Mouse (Mus musculus): ENCODE measurements around the gene Dpagt1. TPM values are rescaled to one million over a fixed set of nuclear protein-coding genes. Genes with fewer than 3 reads are reported as not detected.

The Dpagt1 gene
- polyA plus RNA-seq, 1 experiment = 0.15 TPM

DNA sequence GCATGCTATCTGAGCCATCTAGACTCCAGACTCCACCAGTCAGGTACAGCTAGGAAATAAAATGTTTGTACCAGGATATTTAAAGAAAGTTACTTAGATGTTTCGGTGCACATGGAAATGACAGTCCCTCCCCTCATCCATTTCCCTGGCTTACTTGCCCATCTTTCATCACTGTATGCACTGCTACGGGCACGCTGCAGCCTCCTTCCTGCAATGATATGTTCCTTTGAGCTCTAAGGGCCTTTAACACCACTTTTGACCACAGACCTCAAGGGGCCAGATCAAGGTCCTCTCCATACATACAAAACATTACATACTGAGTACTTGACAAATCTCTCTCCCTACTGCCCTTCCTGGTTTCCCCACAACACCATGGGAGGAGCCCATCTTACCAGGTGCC is 11.1 kb downstream of the Dpagt1 start:
- peaks cover 96% of the 10 kb centered on the region for H3K36me3 ChIP-seq (ENCODE audit: control insufficient read depth)
- TF ChIP-seq GATA1 (IDR thresholded peaks at IDR 0.05; ENCODE audit: low read length) (no peak), TAL1 (IDR thresholded peaks at IDR 0.05; ENCODE audit: low read length) (no peak)
- H3K4me1 ChIP-seq (ENCODE audit: control insufficient read depth) = peaks cover 51% of the 10 kb centered on the region
- peaks cover 3% of the 10 kb centered on the region for H3K9me3 ChIP-seq (ENCODE audit: control insufficient read depth, low read length)
- no peaks in the 10 kb centered on the region for H3K27me3 ChIP-seq (ENCODE audit: control insufficient read depth)
- peak overlapping the region; percentile 70 for H3K4me3 ChIP-seq (replicated peaks)

DNA sequence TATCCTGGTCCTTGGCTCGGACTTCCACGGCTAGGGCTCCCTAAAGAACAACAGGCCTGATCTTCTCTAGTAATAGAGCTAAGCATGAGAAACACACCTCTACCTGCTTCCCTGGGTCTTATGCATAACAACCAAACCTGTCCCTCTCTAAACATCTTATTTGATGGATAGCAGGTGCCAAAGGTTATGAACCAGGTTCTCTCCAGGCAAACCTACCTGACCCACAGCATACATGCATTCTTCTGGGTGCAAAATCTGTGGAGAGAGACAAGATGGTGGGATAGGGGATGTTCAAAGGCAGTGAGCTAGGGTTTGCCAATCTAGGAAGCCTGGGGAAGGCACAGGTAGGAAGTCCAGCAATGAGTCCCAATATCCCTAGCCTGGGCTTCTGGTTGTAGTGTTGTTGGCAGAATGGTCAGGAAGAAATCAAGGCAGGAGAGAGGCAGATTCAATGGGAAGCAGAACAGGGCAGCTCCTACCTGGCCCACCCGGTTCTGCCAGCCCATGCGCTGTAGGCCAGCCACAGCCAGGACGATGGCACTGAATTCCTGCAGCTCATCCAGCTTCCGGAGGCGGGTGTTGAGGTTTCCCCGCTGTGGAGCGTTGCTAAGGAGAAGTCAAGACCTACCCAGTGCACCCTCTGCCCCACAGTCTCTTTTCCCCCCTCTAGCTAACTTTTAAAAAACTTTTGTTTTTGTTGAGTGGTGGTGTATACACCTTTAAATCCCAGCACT is 11.8 kb downstream of the Dpagt1 start:
- H3K36me3 ChIP-seq (ENCODE audit: control insufficient read depth) = peaks cover 96% of the 10 kb centered on the region
- H3K4me3 ChIP-seq (replicated peaks) = peak overlapping the region; percentile 70
- peaks cover 3% of the 10 kb centered on the region for H3K9me3 ChIP-seq (ENCODE audit: control insufficient read depth, low read length)
- peaks cover 51% of the 10 kb centered on the region for H3K4me1 ChIP-seq (ENCODE audit: control insufficient read depth)
- TF ChIP-seq TAL1 (IDR thresholded peaks at IDR 0.05; ENCODE audit: low read length) (no peak), GATA1 (IDR thresholded peaks at IDR 0.05; ENCODE audit: low read length) (no peak)
- H3K27me3 ChIP-seq (ENCODE audit: control insufficient read depth) = no peaks in the 10 kb centered on the region

DNA sequence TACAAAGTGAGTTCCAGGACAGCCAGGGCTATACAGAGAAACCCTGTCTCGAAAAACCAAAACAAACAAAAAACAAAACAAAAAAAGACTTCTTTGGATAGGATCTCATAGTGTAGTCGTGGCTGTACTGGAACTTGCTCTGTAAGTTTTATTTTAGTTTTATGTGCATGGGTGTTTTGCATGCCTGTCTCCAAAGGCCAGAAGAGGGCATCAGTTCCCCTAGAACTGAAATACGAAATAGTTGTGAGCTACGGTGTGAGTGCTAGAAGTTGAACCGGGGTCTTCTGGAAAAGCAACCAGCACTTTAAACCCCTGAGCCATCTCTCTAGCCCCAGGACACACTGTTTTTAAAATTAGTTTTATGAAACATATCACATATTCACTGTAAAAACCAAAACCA is 12.8 kb downstream of the Dpagt1 start:
- Histone ChIP-seq H3K4me1 (ENCODE audit: control insufficient read depth) (peaks cover 47% of the 10 kb centered on the region), H3K4me3 (replicated peaks) (peak overlapping the region; percentile 70), H3K9me3 (ENCODE audit: control insufficient read depth, low read length) (peaks cover 3% of the 10 kb centered on the region), H3K27me3 (ENCODE audit: control insufficient read depth) (no peaks in the 10 kb centered on the region), H3K36me3 (ENCODE audit: control insufficient read depth) (peaks cover 92% of the 10 kb centered on the region)
- TF ChIP-seq GATA1 (IDR thresholded peaks at IDR 0.05; ENCODE audit: low read length) (no peak), TAL1 (IDR thresholded peaks at IDR 0.05; ENCODE audit: low read length) (no peak)

DNA sequence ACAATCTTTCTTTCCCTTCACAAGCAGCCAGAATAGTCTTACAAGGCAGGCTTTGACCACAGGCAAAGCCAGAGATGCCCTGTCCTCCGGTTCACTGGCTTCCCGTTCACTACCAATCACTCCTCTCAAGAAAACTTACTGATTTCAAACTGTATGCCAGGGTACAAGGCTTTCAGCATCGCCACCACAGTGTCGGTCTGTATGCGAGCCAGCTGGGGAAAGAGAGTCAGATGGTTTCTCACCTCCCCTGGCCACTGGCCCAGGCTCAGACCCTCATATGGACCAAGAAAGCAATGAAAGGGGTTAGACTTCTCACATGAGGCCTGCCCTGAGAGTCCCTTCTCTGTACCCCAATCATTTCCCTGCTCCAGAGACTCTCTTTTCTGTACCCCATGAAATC is 15.7 kb downstream of the Dpagt1 start:
- H3K4me1 ChIP-seq (ENCODE audit: control insufficient read depth) = peaks cover 61% of the 10 kb centered on the region
- H3K36me3 ChIP-seq (ENCODE audit: control insufficient read depth) = peaks cover 86% of the 10 kb centered on the region
- TF ChIP-seq TAL1 (IDR thresholded peaks at IDR 0.05; ENCODE audit: low read length) = no peak

DNA sequence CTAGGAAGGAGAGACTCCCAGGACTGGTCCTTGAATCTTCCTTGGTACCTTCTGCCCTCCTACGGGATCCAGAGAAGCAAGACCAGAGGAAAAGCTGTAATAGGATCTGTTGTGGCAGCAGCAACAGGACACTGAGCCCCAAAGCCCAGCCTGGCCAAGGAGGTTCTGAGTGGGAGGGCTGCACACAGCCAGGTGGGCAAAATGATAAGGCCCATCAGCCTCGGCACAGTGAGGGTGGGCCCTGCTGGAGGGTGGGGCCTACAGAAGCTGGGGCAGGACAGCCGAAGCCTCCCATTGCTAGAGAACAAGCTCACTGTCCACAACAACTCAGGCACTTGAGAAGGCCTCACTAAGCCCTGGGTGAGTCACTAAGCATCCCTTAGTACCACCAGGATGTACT is 16.4 kb downstream of the Dpagt1 start:
- Histone ChIP-seq H3K4me1 (ENCODE audit: control insufficient read depth) (peaks cover 55% of the 10 kb centered on the region), H3K4me3 (replicated peaks) (peak overlapping the region; percentile 70), H3K36me3 (ENCODE audit: control insufficient read depth) (peaks cover 86% of the 10 kb centered on the region), H3K27me3 (ENCODE audit: control insufficient read depth) (no peaks in the 10 kb centered on the region), H3K9me3 (ENCODE audit: control insufficient read depth, low read length) (no peaks in the 10 kb centered on the region; the same call in 1 of the 2 replicates)
- TF ChIP-seq GATA1 (IDR thresholded peaks at IDR 0.05; ENCODE audit: low read length) (peak; percentile 86), TAL1 (IDR thresholded peaks at IDR 0.05; ENCODE audit: low read length) (peak; percentile 97)

More for the DNA sequence above, 15.7 kb downstream of the Dpagt1 start:
- Histone ChIP-seq H3K9me3 (ENCODE audit: control insufficient read depth, low read length) (no peaks in the 10 kb centered on the region; the same call in 1 of the 2 replicates), H3K27me3 (ENCODE audit: control insufficient read depth) (no peaks in the 10 kb centered on the region), H3K4me3 (replicated peaks) (peak overlapping the region; percentile 70)

DNA sequence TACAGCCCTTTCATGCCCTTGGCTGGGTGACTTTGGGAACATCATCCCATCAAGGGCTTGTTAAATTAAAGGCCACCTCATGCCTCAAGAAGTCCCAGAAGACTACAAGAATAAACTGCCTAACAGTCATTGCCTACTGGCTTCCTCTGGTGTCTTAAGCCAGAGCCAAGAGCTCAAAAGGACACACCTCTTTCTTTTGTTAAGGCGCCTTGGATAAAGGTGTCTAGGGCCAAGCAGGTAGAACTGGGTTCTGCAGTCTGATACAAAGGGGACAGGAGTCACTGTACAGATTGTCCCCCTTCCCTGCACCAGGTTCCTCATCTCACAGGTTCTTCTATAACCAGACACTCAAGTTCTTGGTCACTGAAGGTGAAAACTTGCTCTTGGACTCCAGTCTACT is 16.8 kb downstream of the Dpagt1 start:
- TF ChIP-seq GATA1 (IDR thresholded peaks at IDR 0.05; ENCODE audit: low read length) (no peak), TAL1 (IDR thresholded peaks at IDR 0.05; ENCODE audit: low read length) (no peak)
- Histone ChIP-seq H3K4me1 (ENCODE audit: control insufficient read depth) (peaks cover 55% of the 10 kb centered on the region), H3K36me3 (ENCODE audit: control insufficient read depth) (peaks cover 86% of the 10 kb centered on the region), H3K9me3 (ENCODE audit: control insufficient read depth, low read length) (no peaks in the 10 kb centered on the region; the same call in 1 of the 2 replicates), H3K4me3 (replicated peaks) (peak overlapping the region; percentile 70), H3K27me3 (ENCODE audit: control insufficient read depth) (no peaks in the 10 kb centered on the region)

DNA sequence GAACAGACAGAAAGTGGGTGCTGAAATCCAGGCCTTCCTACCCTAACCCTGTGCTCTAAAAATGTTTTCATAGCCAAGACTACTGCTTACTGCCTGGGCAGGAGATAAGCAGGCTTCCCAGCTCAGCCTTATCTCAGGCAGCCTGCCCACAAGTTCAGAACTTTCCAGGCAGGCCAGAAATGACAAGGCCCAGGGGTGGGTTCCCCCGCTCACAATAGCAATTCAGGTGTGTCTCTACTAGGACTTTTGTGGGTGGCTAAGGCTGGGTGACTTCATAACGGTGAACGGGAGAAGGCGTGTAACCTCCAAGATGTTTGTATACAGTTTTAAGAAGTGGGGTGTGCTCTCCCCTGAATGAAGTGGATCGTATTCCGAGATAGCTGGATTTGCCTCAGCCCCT is 17.5 kb downstream of the Dpagt1 start:
- H3K4me1 ChIP-seq (ENCODE audit: control insufficient read depth) = peaks cover 53% of the 10 kb centered on the region
- TF ChIP-seq GATA1 (IDR thresholded peaks at IDR 0.05; ENCODE audit: low read length) (peak; percentile 99), TAL1 (IDR thresholded peaks at IDR 0.05; ENCODE audit: low read length) (peak; percentile 93)
- no peaks in the 10 kb centered on the region for H3K27me3 ChIP-seq (ENCODE audit: control insufficient read depth)
- peaks cover 86% of the 10 kb centered on the region for H3K36me3 ChIP-seq (ENCODE audit: control insufficient read depth)
- H3K9me3 ChIP-seq (ENCODE audit: control insufficient read depth, low read length) = no peaks in the 10 kb centered on the region; the same call in 1 of the 2 replicates
- peak overlapping the region; percentile 70 for H3K4me3 ChIP-seq (replicated peaks)

DNA sequence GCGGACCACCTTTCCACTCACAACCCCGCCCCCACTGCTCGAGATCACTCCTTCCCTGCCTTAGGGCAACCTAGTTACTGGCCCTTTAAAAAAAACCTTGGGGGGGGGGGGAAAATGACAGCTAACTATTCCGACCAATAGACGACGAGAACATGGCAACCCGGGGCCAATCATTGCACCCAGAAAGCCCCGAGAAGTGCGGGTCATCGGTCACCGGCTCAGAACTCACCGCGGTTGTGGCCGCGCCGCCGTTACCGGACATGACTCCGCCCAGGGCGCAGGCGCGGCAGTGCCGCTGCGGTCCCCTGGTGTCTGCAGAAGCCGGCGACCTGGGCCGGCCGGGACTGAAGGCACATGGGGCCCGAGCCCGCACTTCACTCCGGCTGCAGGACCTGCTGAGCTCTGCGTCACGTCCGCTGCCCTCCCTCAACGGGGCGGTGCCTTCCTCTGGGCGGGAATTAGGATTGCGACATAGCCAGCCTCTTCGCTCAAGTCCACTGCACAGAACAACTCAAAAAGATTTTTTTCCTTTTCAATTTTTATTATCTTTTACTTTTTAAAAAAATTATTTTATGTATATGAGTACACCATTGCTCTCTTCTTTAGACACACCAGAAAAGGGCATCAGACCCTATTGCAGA is 18.1 kb downstream of the Dpagt1 start, which contains the start of gene Hmbs:
TSS of gene Hmbs (minus strand) at position 448 of the 641 bp plus-strand sequence.
- Histone ChIP-seq H3K4me3 (replicated peaks) (peak within 1 kb of the TSS; percentile 70), H3K9me3 (ENCODE audit: control insufficient read depth, low read length) (peaks cover 5% of the 10 kb centered on the region), H3K36me3 (ENCODE audit: control insufficient read depth) (peaks cover 86% of the 10 kb centered on the region), H3K27me3 (ENCODE audit: control insufficient read depth) (no peaks in the 10 kb centered on the region), H3K4me1 (ENCODE audit: control insufficient read depth) (peaks cover 51% of the 10 kb centered on the region)
- TF ChIP-seq TAL1 (IDR thresholded peaks at IDR 0.05; ENCODE audit: low read length) = no peak
- no peak for TF ChIP-seq GATA1 (IDR thresholded peaks at IDR 0.05; ENCODE audit: low read length)

Measured in erythroblast, embryonic 14.5 days (primary cell).